25 mouse cellular contexts compared by ENCODE assay signal in the genomic region with DNA sequence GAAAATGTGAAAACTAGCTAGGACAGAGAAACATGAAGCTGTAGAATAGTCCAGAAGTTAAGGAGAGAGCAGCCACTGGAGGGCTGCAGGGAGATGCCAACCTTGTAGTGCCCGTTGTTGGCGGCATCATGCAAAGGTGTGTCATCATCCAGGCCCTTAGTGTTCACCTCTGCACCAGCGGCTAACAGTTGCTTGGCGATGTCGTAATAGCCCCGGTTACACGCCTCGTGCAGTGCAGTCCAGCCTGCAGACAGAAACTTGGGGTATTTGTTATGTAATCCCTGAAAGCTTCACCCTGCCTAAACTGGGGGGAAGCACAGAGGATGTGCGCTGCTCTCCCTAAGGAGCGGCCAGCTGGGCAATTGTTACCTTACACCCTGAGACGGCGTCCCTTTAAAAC. TPM values are rescaled to one million over a fixed set of nuclear protein-coding genes. Genes with fewer than 3 reads are reported as not detected.
DNase-seq lines count a peak whose midpoint lies in the region; ATAC-seq and TF ChIP-seq lines count a peak whose summit lies in the region.
"Had no signal": no experiment of that assay in that cellular context is flagged by ENCODE, and none has a peak within 500 bp of the region (broad histone marks: within the 10 kb centered on the region; RNA-seq: fewer than 3 reads in every experiment).

No protein-coding gene starts in this region.

- no peak overlapping the region for H3K4me2 ChIP-seq in heart, embryonic 12.5 days
- no peak overlapping the region for H3K4me2 ChIP-seq in lung, postnatal 0 days (replicated peaks; ENCODE audit: low read depth, low read length)
- H3K4me2 ChIP-seq in liver, embryonic 16.5 days (ENCODE audit: low read depth, low read length), result no peak overlapping the region
- H3K4me2 ChIP-seq in stomach, postnatal 0 days (replicated peaks; ENCODE audit: low read depth), result no peak overlapping the region
- H3K4me2 ChIP-seq: heart, embryonic 11.5 days; hindbrain, embryonic 15.5 days; limb, embryonic 13.5 days; midbrain, embryonic 11.5 days; neural tube, embryonic 12.5 days had no signal

- WGBS in heart, embryonic 12.5 days, result 92% methylated on average over 12 of the region's 12 CpGs
- WGBS in lung, postnatal 0 days, result 86% methylated on average over 12 of the region's 12 CpGs
- 79% methylated on average over 12 of the region's 12 CpGs for WGBS in liver, embryonic 16.5 days (ENCODE audit: insufficient replicate concordance)
- WGBS in stomach, postnatal 0 days, result 84% methylated on average over 12 of the region's 12 CpGs

- ATAC-seq in heart, embryonic 12.5 days (ENCODE audit: insufficient number of reproducible peaks, low FRiP score), result 0 out of 2 replicates have a peak, but pooled peaks have one; percentile 30
- ATAC-seq in lung, postnatal 0 days, result peak; percentile 28; the same call in 1 of the 2 replicates
- ATAC-seq in liver, embryonic 16.5 days (ENCODE audit: low read depth), result peak; percentile 72
- ATAC-seq in stomach, postnatal 0 days (ENCODE audit: low FRiP score, low TSS enrichment), result no peak
- ATAC-seq: forebrain, postnatal 0 days; intestine, embryonic 16.5 days had no signal

- H3K27me3 ChIP-seq in heart, embryonic 12.5 days (replicated peaks), result no peaks in the 10 kb centered on the region
- no peaks in the 10 kb centered on the region for H3K27me3 ChIP-seq in lung, postnatal 0 days (replicated peaks; ENCODE audit: insufficient read depth, low read length)
- H3K27me3 ChIP-seq in liver, embryonic 16.5 days (ENCODE audit: control insufficient read depth, insufficient read depth, low read depth, low read length), result no peaks in the 10 kb centered on the region
- H3K27me3 ChIP-seq in stomach, postnatal 0 days (ENCODE audit: control insufficient read depth, insufficient read depth, low read length), result no peaks in the 10 kb centered on the region
- H3K27me3 ChIP-seq: hindbrain, embryonic 15.5 days; limb, embryonic 13.5 days; neural tube, embryonic 12.5 days had no signal

- peaks cover 42% of the 10 kb centered on the region for H3K4me1 ChIP-seq in heart, embryonic 12.5 days (replicated peaks)
- no peaks in the 10 kb centered on the region for H3K4me1 ChIP-seq in lung, postnatal 0 days (ENCODE audit: insufficient read depth, low read depth, low read length)
- peaks cover 6% of the 10 kb centered on the region; the same call in 1 of the 2 replicates for H3K4me1 ChIP-seq in liver, embryonic 16.5 days (ENCODE audit: control insufficient read depth, low read depth, low read length)
- no peaks in the 10 kb centered on the region for H3K4me1 ChIP-seq in stomach, postnatal 0 days (replicated peaks; ENCODE audit: control insufficient read depth, insufficient read depth)
- H3K4me1 ChIP-seq: hindbrain, embryonic 15.5 days; limb, embryonic 13.5 days; neural tube, embryonic 12.5 days had no signal

- peaks cover 56% of the 10 kb centered on the region for H3K36me3 ChIP-seq in heart, embryonic 12.5 days
- peaks cover 48% of the 10 kb centered on the region; the same call in 1 of the 2 replicates for H3K36me3 ChIP-seq in lung, postnatal 0 days (ENCODE audit: insufficient read depth, low read length)
- H3K36me3 ChIP-seq in liver, embryonic 16.5 days (ENCODE audit: control insufficient read depth, insufficient read depth), result peaks cover 25% of the 10 kb centered on the region
- H3K36me3 ChIP-seq in stomach, postnatal 0 days (ENCODE audit: control insufficient read depth, insufficient read depth, low read length), result peaks cover 51% of the 10 kb centered on the region

- H3K4me3 ChIP-seq in heart, embryonic 12.5 days, result no peak overlapping the region
- H3K4me3 ChIP-seq in lung, postnatal 0 days (ENCODE audit: low read depth, low read length), result no peak overlapping the region
- H3K4me3 ChIP-seq in liver, embryonic 16.5 days (ENCODE audit: low read depth, low read length), result no peak overlapping the region
- H3K4me3 ChIP-seq in stomach, postnatal 0 days (ENCODE audit: low read depth, low read length), result no peak overlapping the region
- H3K4me3 ChIP-seq: forebrain, embryonic 10.5 days; hindbrain, embryonic 15.5 days; limb, embryonic 13.5 days; neural tube, embryonic 12.5 days had no signal

- no peaks in the 10 kb centered on the region for H3K9me3 ChIP-seq in heart, embryonic 12.5 days (replicated peaks)
- no peaks in the 10 kb centered on the region for H3K9me3 ChIP-seq in lung, postnatal 0 days (ENCODE audit: low read length)
- no peaks in the 10 kb centered on the region for H3K9me3 ChIP-seq in liver, embryonic 16.5 days (replicated peaks; ENCODE audit: control insufficient read depth, low read length)
- H3K9me3 ChIP-seq in stomach, postnatal 0 days (ENCODE audit: control insufficient read depth, low read length), result no peaks in the 10 kb centered on the region
- H3K9me3 ChIP-seq: forebrain, embryonic 10.5 days; hindbrain, embryonic 15.5 days; limb, embryonic 13.5 days; neural tube, embryonic 12.5 days had no signal

- no peak for DNase-seq in heart, adult 18-20 months
- peak; percentile 28 for DNase-seq in lung, postnatal 0 days (ENCODE audit: low spot score)
- no peak for DNase-seq in lung, postnatal 14 days
- no peak for DNase-seq in stomach, postnatal 0 days (ENCODE audit: low spot score)
- no peak for DNase-seq in left cerebral cortex, adult 9 months (ENCODE audit: low spot score in 2 of 2)
- no peak for DNase-seq in spleen, postnatal 36 days (ENCODE audit: low spot score in 2 of 2)
- DNase-seq: adrenal gland, adult 2 months; cerebellum, adult 11-12 months; cerebellum, postnatal 36 days; forebrain, postnatal 0 days; gastrocnemius, postnatal 36 days; kidney, postnatal 10 days; right cerebral cortex, adult 18-20 months; thymus, postnatal 4 days had no signal

- TF ChIP-seq EP300 in lung, postnatal 0 days (IDR thresholded peaks at IDR 0.05), result no peak
- no peak for TF ChIP-seq EP300 in stomach, postnatal 0 days (optimal IDR thresholded peaks at IDR 0.05)

- no peak for TF ChIP-seq CTCF in lung, postnatal 0 days (IDR thresholded peaks at IDR 0.05)
- no peak for TF ChIP-seq CTCF in stomach, postnatal 0 days (IDR thresholded peaks at IDR 0.05; ENCODE audit: low read depth)

- H3K9ac ChIP-seq in heart, embryonic 12.5 days, result no peak overlapping the region
- no peak overlapping the region for H3K9ac ChIP-seq in lung, postnatal 0 days (replicated peaks; ENCODE audit: low read depth)
- H3K9ac ChIP-seq in liver, embryonic 16.5 days (ENCODE audit: low read depth, low read length), result no peak overlapping the region
- no peak overlapping the region for H3K9ac ChIP-seq in stomach, postnatal 0 days (ENCODE audit: low read length)
- H3K9ac ChIP-seq: forebrain, postnatal 0 days; hindbrain, embryonic 15.5 days; limb, embryonic 13.5 days; neural tube, embryonic 12.5 days had no signal

- no peak overlapping the region for H3K27ac ChIP-seq in heart, embryonic 12.5 days (ENCODE audit: poor library complexity, severe bottlenecking)
- no peak overlapping the region for H3K27ac ChIP-seq in lung, postnatal 0 days (ENCODE audit: low read length)
- no peak overlapping the region for H3K27ac ChIP-seq in liver, embryonic 16.5 days (ENCODE audit: low read length)
- no peak overlapping the region for H3K27ac ChIP-seq in stomach, postnatal 0 days (replicated peaks)
- H3K27ac ChIP-seq: forebrain, embryonic 10.5 days; hindbrain, embryonic 15.5 days; limb, embryonic 13.5 days; neural tube, embryonic 12.5 days had no signal

RNA-seq across cellular contexts. Expression of gene Cdh15, which starts 50.7 kb away (rescaled TPM):
- 0.33 and 0.36 TPM in 2 replicates for polyA plus RNA-seq in heart, embryonic 12.5 days (2016; fragmentation: Nextera tagmentation; extraction: Ambion mirVana)
- not detected for total RNA-seq in heart, adult 18-20 months (2021)
- polyA plus RNA-seq in lung, postnatal 0 days (2015; fragmentation: Nextera tagmentation; extraction: Ambion mirVana), result 0.10 TPM in 1 of 2 replicates, not detected in the other
- polyA plus RNA-seq in liver, embryonic 16.5 days (2015; fragmentation: Nextera tagmentation; extraction: Ambion mirVana), result 0.21 and 0.38 TPM in 2 replicates
- polyA plus RNA-seq in stomach, postnatal 0 days (2015; fragmentation: Nextera tagmentation; extraction: Ambion mirVana), result 0.23 TPM in 2 replicates
- total RNA-seq: heart, postnatal 25 days had no signal
- polyA plus RNA-seq: small intestine, adult 2 months had no signal
